Mouse (Mus musculus) neural tube, embryonic 10.5 days (tissue): Measurements from ENCODE around the gene Nsmce3.
A peak's percentile ranks its signal among the peaks of the same experiment; 100 is the strongest.

Source experiments
- DNase-seq: peaks from one replicate; pipeline ENCODE4 v3.0.0-alpha.2; 2017; ENCODE audit warnings: low spot score; ENCODE audit errors: extremely low spot score

The Nsmce3 gene

DNA sequence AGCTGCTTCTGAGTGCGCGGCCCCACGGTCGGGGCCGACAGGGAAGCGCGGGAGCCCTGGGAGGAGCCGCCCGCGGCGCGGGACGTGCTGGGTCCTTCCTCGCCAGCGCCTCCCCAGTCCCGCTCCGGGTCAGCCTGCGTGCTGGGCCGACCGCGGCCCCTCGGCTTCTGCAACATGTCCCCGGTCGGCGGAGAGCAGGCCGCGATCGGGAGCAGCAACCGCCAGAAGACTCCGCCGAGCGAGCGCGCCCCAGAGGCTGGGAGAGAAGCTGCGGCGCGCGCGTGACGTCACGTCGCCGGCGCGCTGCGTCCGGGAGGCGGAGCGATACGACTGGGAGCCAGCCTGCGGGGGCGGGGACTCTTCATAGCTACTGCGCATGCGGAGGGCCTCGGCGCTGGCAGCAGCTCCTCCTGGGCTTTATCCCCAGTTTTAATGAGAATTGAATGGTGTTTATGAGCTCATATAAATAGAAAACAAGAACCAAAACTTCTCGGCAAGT lies at the start of gene Nsmce3:
TSS of gene Nsmce3 (minus strand) at position 255 of the 499 bp plus-strand sequence.
- peak; percentile 94 for DNase-seq

DNA sequence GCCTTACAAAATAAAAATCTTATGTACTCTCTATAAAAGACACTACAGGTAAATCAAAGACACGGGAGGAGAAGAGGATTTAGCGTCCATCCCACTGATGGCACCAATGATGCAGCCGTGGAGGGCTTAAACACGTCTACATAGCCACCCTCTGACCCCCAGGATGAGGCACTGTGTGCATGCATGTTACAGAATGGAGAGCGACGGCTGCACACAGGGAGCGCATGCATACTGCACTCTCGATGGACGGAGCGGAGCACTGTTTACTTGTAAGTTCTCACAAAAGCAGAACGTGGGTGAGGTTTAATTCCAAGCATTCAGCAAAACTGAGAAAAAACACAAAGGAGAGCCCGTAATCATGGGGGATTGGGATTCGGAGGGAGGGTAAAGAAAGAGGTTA lies 48.4 kb upstream of the Nsmce3 start:
- DNase-seq: no peak

DNA sequence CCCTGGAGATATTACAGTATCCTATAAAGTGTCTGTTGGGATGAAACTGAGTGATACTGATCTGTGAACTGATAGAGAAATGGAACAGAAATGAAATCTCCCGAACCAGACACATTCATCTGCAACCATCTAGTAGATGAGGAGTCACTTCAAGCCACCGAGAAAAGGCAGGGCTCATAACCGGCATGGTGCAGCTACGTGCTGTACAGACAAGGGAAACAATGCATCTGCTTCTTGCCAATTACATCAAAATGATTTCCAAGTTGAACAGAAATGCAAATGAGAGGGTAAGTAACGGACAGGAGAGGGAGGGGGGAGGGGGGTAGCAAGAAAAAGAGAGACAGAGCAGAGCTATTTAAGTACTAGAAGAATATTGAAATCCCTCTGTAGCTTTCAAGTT lies 47.9 kb upstream of the Nsmce3 start:
- no peak for DNase-seq

GRCm38 (mm10) chr7:64916654-64917053 lies 43.9 kb upstream of the Nsmce3 start:
- DNase-seq: no peak

DNA sequence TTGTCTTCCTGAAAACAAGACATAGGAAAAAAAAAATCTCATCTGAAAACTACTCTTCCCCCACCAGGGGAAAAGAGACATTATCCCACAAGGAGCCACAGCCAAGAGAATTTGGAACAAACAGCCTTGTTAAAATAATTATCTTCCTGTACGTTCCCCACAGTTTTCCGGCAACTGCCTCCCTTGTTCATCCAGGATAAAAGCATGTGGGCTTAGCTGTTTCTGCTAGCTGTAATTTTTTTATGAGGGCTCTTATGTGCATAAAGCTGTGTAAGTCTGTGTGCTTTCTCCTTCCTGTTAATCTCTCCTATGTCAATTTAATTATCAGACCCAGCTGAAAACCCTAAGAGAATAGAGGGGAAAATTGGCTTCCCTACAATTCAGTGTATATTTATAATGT lies 42.3 kb upstream of the Nsmce3 start:
- no peak for DNase-seq

DNA sequence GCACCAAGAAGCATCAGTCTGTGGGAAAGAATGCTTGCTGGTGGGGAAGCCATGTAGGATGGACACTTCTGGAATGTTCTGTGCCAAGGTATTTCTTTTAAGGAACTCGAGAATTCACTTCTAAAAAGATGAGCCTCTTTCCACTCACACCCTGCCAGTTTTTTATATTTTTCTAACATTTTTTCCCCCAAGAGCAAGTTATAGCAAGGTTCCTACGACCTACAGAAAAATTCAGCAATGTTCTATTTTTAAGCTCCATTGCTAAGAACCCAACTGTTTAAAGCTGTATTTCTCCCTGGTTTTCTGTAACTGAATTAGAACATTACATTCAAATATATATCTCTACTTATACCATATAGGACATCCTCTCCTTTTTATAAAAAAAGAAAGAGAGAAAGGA lies 39.1 kb upstream of the Nsmce3 start:
- no peak for DNase-seq

DNA sequence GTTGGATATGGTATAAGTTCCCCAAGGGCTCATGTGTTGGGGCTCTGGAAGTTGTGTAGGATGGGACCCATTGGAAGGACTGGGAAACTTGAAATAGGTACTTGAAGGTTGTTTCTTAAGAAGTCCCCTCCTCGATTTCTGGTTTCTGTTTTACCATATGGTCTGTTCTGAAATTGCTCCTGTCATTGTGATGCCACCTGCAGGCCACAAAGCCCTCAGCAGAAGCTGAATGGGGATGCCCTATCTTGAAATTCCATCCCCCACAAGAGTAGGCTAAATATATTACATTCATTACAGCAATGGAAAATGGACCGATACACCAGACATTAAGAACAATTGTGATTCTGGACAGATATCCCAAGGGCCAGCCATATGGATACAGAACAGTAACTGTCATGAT lies 37.4 kb upstream of the Nsmce3 start:
- DNase-seq: no peak

DNA sequence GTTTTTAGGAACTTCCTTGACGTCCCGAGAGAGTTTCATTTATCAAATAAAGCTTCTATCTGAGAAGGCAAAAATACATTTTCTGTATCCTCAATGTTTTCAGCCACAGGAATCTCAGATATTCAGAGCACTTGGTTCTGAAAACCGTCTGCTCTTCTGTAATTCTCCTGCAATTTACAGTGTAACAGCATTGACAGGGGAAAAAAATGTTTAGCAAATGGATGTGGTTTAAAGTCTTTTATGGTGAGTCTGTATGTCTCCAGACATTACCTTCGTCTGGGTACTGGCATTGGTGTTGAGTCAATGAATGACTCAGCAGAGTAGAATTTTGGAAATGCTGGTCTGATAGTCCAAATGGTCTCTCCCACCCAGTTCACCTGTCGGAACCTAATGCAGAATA lies 34.2 kb upstream of the Nsmce3 start:
- no peak for DNase-seq

- no peak for DNase-seq
Observed at GRCm38 (mm10) chr7:64905506-64905905, 32.7 kb upstream of the Nsmce3 start.

DNA sequence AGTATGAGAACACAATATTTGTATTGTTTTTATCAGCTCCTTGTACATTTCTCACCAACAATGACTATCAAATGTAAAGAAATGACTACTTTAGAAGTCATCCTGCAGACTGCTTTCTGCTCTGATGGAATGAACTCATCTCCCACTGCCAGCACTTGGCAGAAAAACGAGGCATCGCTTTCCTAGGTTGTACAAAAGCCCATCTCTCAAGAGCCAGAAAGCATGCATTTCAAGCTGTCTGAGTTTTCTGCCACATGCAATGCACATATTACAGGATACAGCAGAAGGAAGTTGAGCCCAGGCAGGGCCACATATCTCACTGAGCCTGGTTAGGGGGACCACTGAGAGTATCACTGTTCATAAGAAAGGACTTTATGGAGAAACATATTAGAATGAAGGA lies 27.5 kb upstream of the Nsmce3 start:
- no peak for DNase-seq

- no peak for DNase-seq
Observed at GRCm38 (mm10) chr7:64896587-64896986, 23.8 kb upstream of the Nsmce3 start.

GRCm38 (mm10) chr7:64895685-64896101 lies 22.9 kb upstream of the Nsmce3 start:
- DNase-seq: no peak

DNA sequence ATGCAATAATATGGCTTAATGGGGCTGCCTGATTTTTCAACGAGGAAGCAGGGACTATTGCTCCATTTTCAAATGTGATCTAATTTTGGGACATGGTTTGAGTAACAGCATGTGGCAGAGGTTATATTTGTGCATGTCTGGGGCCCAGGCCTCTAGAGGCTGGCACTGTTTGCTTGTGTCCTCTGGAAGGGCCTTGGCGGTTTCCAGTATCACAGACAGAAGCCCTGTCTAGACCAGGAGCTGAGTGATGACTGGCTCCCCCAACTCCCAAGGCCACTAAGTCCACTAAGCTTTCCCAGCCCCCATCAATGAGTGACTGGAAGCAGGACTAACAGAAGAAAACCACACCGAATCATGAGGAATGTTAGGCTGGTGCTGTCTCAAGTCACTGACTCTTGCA lies 18.3 kb upstream of the Nsmce3 start:
- DNase-seq: no peak

DNA sequence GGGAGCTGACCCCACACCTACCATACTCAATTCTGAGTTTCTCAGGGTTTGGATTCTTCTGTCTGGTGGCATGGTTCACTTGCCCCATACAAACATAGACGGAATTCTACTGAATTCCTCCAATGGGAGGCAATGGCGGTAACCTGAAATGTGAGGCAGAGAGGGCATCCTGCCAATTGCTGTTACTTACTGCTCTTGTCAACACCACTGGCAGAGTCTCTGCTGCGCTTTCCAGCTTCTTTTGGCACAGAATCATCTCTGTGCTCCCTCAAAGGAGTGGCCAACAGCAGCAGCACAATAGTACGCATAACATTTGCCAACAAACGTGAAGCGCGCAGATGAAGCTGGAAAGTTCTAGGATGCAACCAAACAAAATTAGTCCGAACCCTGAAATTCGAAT lies 17.1 kb upstream of the Nsmce3 start:
- no peak for DNase-seq

DNA sequence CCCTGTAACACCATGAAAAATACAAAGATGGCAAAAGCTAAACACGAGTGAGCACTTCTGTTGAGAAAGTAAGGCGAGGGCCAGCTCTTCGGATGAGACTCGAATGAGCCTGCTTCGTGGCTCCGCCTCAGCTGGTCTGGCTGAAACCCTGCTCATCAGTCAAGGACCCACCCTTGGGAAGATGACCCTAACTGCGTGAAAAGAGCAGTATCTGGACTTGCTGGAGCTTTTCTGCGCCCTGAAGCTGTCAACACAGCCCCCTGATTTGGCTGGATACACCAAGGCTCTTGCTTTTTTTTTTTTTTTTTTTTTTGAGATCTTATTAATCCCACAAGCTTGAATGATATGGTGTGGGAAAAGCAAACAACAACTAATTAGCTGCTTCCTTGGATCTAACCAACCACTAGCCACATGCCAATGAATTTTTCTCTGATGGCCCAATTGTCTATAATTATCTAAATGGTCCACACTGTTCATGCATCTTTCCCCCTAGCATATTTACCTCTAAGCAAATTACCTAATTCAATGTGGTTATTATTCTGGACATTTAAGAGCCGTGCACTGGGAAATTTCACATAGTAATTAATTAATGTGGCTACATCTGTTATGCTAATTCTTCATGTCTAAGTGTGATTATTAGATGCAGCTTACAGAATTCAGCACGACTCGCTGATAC lies 11.5 kb upstream of the Nsmce3 start:
- no peak for DNase-seq

DNA sequence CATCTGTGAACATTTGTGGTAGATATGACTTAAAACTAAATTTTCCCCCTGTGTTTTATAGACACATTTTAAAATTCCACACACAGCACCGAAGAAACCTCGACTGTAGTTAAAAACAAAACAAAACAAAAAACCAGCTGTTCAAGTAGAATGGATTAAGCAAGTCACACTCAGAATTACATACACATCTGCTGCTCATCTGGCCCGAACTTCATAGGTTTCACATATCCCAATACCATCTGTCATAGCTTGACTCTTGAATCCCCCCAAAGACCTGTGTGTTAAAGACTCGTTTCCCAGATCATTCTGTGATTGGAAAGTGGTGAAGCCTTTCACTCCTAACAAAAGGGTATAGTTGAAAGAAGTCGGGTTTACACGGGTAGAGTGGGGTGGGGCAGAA lies 9.4 kb upstream of the Nsmce3 start:
- no peak for DNase-seq

DNA sequence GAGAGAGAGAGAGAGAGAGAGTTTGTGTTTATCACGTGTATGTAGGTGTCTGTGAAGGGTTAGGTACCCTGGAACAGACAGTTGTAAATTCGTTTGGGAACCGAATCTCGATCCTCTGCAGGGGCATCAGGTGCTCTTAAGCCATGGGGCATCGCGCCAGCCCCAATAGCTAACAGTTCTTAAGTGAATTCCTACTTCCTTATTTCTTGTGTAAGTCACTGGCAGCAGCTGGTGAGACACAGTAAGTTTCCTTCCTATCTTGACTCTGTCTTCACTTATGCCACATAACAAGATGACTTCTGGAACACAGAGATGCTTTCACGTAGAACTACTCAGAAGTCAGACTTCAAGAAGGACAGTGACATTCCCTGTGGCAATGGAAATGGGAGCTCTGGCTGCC lies 8.6 kb upstream of the Nsmce3 start:
- no peak for DNase-seq

DNA sequence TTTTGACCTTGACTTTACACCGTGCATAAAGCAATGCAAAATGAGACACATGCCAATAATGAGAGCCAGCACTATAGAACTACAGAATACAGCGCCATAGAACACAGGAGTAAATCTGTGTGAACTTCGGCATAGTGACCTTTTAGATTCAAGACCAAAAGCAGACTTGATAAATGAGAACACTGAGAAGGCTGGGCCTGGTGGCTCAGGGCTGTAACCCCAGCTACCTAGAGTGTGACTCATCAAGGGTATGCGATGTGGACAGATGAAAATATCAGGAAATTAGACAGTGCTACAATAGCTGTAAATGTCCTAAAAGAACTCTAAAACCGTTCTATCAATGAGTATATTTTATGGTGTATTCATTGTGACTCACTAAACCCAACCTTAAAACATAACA lies 7.6 kb upstream of the Nsmce3 start:
- DNase-seq: no peak

DNA sequence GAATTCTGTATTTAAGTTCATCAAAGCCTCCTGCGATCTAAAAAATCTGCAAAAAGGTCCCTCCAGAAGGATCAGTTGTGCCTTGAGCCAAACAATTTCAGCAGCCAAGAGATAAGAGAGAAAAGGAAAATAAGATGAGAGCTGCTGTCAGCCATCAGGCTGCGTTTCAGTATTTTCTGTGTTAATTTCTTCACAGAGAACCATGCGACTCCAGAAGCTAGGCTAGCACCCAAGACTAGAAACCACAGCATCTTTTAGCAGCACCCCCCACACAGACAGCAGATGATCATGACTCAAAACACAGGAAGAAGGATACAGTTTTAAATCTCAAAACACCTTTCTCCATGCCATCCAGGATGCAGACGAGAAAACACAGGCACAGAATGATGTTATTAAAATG lies 2.1 kb upstream of the Nsmce3 start:
- no peak for DNase-seq

DNA sequence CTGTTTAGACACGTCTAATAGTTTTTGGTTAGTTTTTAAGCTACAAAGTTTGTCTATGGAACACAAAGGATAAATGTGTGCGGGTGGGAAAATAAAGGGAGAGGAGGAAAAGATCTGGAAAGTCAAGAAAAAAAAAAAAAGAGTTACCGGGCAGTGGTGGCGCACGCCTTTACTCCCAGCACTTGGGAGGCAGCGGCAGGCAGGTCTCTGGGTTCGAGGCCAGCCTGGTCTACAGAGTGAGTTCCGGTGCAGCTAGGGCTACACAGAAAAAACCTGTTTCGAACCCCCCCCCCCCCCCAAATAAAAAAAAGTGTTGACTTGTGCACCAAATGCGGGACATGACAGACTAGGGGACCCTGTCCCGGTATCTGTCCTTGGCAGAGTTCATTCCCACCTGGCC lies 469 bp upstream of the Nsmce3 start:
- DNase-seq: no peak

DNA sequence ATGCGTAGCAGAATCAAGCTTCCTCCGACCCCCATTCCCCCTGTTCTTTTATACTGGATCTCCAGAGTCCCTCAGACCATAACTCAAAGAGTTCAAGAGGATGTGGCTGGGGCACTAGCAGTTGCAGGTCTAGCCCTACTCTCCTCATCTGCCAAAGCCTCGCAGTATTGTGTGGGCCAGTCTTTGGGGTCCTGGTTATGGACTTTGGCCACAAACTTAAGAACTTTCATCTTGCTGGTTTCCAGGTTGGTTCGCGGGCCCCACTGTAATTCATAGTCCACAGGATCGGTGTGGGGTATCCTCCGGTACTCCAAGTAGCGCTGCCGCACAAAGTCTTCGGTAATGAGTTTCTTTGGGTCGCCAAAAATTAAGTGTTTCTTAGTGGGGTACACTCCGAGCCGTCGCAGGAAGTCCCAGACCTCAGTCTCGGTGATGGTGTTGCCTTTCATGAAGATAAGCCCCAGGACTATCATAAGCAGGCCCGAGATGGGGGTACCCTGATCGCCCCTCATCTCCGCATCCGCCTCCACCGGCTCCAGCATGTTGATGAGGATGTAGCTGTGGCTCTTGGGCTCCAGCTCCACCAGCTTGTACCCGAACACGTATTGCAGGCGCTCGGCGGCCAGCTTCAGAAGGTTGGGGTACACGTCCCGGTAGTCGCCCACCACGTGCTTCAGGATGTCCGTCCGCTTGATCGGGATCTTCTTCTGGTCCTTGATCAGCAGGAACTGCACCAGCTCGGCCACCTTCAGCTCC lies 632 bp downstream of the Nsmce3 start:
- DNase-seq: peak; percentile 40

DNA sequence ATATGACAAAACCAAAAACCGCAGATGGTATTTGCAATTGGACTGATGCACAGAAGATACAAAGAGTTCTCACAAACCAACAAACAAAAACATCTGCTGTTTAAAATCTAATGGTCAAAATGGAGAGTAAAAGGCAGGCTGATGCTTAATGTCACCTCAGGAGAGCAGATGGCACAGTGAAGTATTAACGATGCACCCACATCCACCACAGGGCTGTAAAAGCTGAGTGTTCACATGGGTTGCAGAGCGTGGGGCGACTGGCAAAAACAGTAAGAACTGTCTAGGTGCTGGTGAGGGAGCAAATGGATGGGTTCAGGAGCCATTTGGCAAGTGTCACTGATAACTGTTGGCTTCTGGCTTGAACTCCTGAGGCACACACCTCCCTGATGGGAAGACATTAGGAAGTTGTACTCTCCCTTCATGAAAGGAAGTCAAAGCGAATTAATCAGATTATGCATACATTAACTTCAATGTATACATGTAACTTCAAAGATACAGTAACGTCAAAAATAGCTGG lies 3.2 kb downstream of the Nsmce3 start:
- DNase-seq: no peak

GRCm38 (mm10) chr7:64863538-64863937 lies 9.3 kb downstream of the Nsmce3 start:
- no peak for DNase-seq
